Mouse (Mus musculus) ES-E14 (cell line): Measurements from ENCODE around the gene Btbd35f14. TPM values are rescaled to one million over a fixed set of nuclear protein-coding genes. Genes with fewer than 3 reads are reported as not detected.
"Not testable (repeated sequence)": the region's sequence is repeated elsewhere in the genome, so short reads cannot be mapped to it uniquely, and the experiment has no call there.

ENCODE experiments used
- DNase-seq: peaks from one replicate; pipeline ENCODE4 v3.0.0-alpha.2; 2013; ENCODE audit warnings: low read depth, low spot score
- H3K27ac ChIP-seq: 2 replicates; pipeline ENCODE4 v1.5.1; 2012; ENCODE audit warnings: low read depth, mild to moderate bottlenecking, low read length, moderate library complexity, mixed read lengths; ENCODE audit not compliant: poor library complexity, insufficient read depth, severe bottlenecking
- H3K36me3 ChIP-seq: 2 replicates; pipeline ENCODE4 v1.6.1; 2012; ENCODE audit warnings: mild to moderate bottlenecking, low read length, moderate library complexity, mixed read lengths; ENCODE audit not compliant: control insufficient read depth, poor library complexity, insufficient read depth, severe bottlenecking
- H3K4me1 ChIP-seq, 2 experiments: fragments of 150-350 bp in 1 of 2; sonication (generic) in 1 of 2; 2 replicates each; pipeline ENCODE4 v1.6.1; 2012; ENCODE audit warnings: low read length in 2 of 2, mild to moderate bottlenecking in 1 of 2, mixed read lengths in 1 of 2; ENCODE audit not compliant: control insufficient read depth in 2 of 2, insufficient read depth in 2 of 2, poor library complexity in 1 of 2
- H3K4me3 ChIP-seq, 2 experiments: fragments of 150-350 bp in 1 of 2; sonication (generic) in 1 of 2; 2 replicates each; pipeline ENCODE4 v1.5.1; 2012; ENCODE audit warnings: low read length in 2 of 2, low read depth in 1 of 2, mild to moderate bottlenecking in 1 of 2, mixed read lengths in 1 of 2; ENCODE audit not compliant: insufficient read depth in 1 of 2, poor library complexity in 1 of 2, severe bottlenecking in 1 of 2
- H3K9ac ChIP-seq: 2 replicates; pipeline ENCODE4 v1.6.1; 2012; ENCODE audit warnings: low read depth, mild to moderate bottlenecking, low read length, mixed read lengths; ENCODE audit not compliant: poor library complexity, insufficient read depth, severe bottlenecking
- H3K9me3 ChIP-seq: fragments of 150-350 bp; sonication (generic); 2 replicates; pipeline ENCODE4 v1.6.1; 2012; ENCODE audit warnings: low read depth, mild to moderate bottlenecking, low read length; ENCODE audit not compliant: control insufficient read depth, insufficient read depth
- in situ Hi-C, 2 experiments: fragments of 600-800 bp; cut with MboI; formaldehyde crosslinking; loops; one replicate each; pipeline ENCODE4 v1.15.1; 2025; ENCODE audit warnings: low sequenced_read_pairs in 2 of 2, inconsistent platforms in 1 of 2; ENCODE audit not compliant: unreplicated experiment in 2 of 2
- total RNA-seq: library from RNA; depleted of rRNA; stranded (reverse); fragments of 300-350 nt; gene quantifications from 2 replicates; pipeline ENCODE4 v1.2.3, GENCODE M21; 2012; rRNA removed

Gene Btbd35f14
- total RNA-seq: not detected in 2 replicates

- H3K4me3 ChIP-seq, in situ Hi-C loops, H3K9me3 ChIP-seq, DNase-seq, H3K4me1 ChIP-seq, H3K9ac ChIP-seq, H3K36me3 ChIP-seq, H3K27ac ChIP-seq: not testable (repeated sequence)
These were observed at the start of gene Btbd35f14 for GRCm38 (mm10) chrX:33702249-33702648. Gene Btbd35f14 (minus strand): TSS chrX:33702349.

GRCm38 (mm10) chrX:33656872-33657271 is 45.3 kb downstream of the Btbd35f14 start, which contains the start of gene Btbd35f13:
Gene Btbd35f13 (plus strand): TSS chrX:33657172.
- H3K27ac ChIP-seq, H3K4me1 ChIP-seq, H3K4me3 ChIP-seq, in situ Hi-C loops, H3K36me3 ChIP-seq, H3K9ac ChIP-seq, DNase-seq, H3K9me3 ChIP-seq: not testable (repeated sequence)

Other genes with a start within 250 kb of the Btbd35f14 start
- not detected in 2 replicates for gene Btbd35f15, start 125.0 kb downstream of the Btbd35f14 start, total RNA-seq
- gene Btbd35f13, start 45.2 kb downstream of the Btbd35f14 start, total RNA-seq: not detected in 2 replicates